Mouse (Mus musculus): ENCODE data around the gene Sod3.

Sod3 gene

GRCm38 (mm10) chr5:52363468-52364150 is at the start of gene Sod3:
TSS of gene Sod3 (plus strand) at chr5:52363791.
- in situ Hi-C loops (cut with MboI): no loop called here

GRCm38 (mm10) chr5:52316926-52317325 is 46.7 kb upstream of the Sod3 start:
- in situ Hi-C loops (cut with MboI): no loop called here

- in situ Hi-C loops (cut with MboI): no loop called here
Observed at GRCm38 (mm10) chr5:52319499-52319898, 44.1 kb upstream of the Sod3 start.

- in situ Hi-C loops (cut with MboI): no loop called here
Observed at GRCm38 (mm10) chr5:52332120-52332519, 31.5 kb upstream of the Sod3 start.

- in situ Hi-C loops (cut with MboI): no loop called here
Observed at GRCm38 (mm10) chr5:52335590-52335989, 28.0 kb upstream of the Sod3 start.

- in situ Hi-C loops (cut with MboI): no loop called here
Observed at GRCm38 (mm10) chr5:52339134-52339533, 24.5 kb upstream of the Sod3 start.

GRCm38 (mm10) chr5:52346890-52347289 is 16.7 kb upstream of the Sod3 start:
- in situ Hi-C loops (cut with MboI): no loop called here

GRCm38 (mm10) chr5:52350451-52350850 is 13.1 kb upstream of the Sod3 start:
- in situ Hi-C loops (cut with MboI): no loop called here

GRCm38 (mm10) chr5:52351561-52351960 is 12.0 kb upstream of the Sod3 start:
- in situ Hi-C loops (cut with MboI): no loop called here

GRCm38 (mm10) chr5:52352730-52353129 is 10.9 kb upstream of the Sod3 start:
- in situ Hi-C loops (cut with MboI): no loop called here

- in situ Hi-C loops (cut with MboI): no loop called here
Observed at GRCm38 (mm10) chr5:52354441-52354840, 9.2 kb upstream of the Sod3 start.

- in situ Hi-C loops (cut with MboI): no loop called here
Observed at GRCm38 (mm10) chr5:52355612-52356011, 8.0 kb upstream of the Sod3 start.

- in situ Hi-C loops (cut with MboI): no loop called here
Observed at GRCm38 (mm10) chr5:52357175-52357754, 6.3 kb upstream of the Sod3 start.

- in situ Hi-C loops (cut with MboI): no loop called here
Observed at GRCm38 (mm10) chr5:52358120-52358519, 5.5 kb upstream of the Sod3 start.

- in situ Hi-C loops (cut with MboI): no loop called here
Observed at GRCm38 (mm10) chr5:52360286-52361049, 3.1 kb upstream of the Sod3 start.

- in situ Hi-C loops (cut with MboI): no loop called here
Observed at GRCm38 (mm10) chr5:52362776-52363467, 669 bp upstream of the Sod3 start.

- in situ Hi-C loops (cut with MboI): no loop called here
Observed at GRCm38 (mm10) chr5:52364521-52364920, 930 bp downstream of the Sod3 start.

GRCm38 (mm10) chr5:52365930-52366329 is 2.3 kb downstream of the Sod3 start:
- in situ Hi-C loops (cut with MboI): no loop called here

GRCm38 (mm10) chr5:52366661-52367060 is 3.1 kb downstream of the Sod3 start:
- in situ Hi-C loops (cut with MboI): no loop called here

- in situ Hi-C loops (cut with MboI): no loop called here
Observed at GRCm38 (mm10) chr5:52367866-52368840, 4.6 kb downstream of the Sod3 start.

- in situ Hi-C loops (cut with MboI): no loop called here
Observed at GRCm38 (mm10) chr5:52370901-52371300, 7.3 kb downstream of the Sod3 start.

Data from mature B cell (primary cell).